Mouse (Mus musculus): ENCODE data around the gene Skp2. TPM values are rescaled to one million over a fixed set of nuclear protein-coding genes. Genes with fewer than 3 reads are reported as not detected.
A peak's percentile ranks its signal among the peaks of the same experiment; 100 is the strongest.
"Not testable (repeated sequence)": the region's sequence is repeated elsewhere in the genome, so short reads cannot be mapped to it uniquely, and the experiment has no call there.

Skp2 gene
- 15.3 and 18.5 TPM in 2 replicates for polyA plus RNA-seq (2015; fragmentation: Nextera tagmentation; extraction: Ambion mirVana)

GRCm38 (mm10) chr15:9155325-9155724 lies at the start of gene Skp2:
Skp2 (minus strand) TSS chr15:9155425.
- no peak for ATAC-seq
- Histone ChIP-seq H3K27ac (ENCODE audit: low read length) (no peak within 1 kb of the TSS), H3K9me3 (replicated peaks; ENCODE audit: control insufficient read depth, low read length, poor library complexity, severe bottlenecking) (no peaks in the 10 kb centered on the region), H3K4me3 (ENCODE audit: low read depth, low read length) (no peak within 1 kb of the TSS), H3K9ac (ENCODE audit: low read depth, low read length) (no peak within 1 kb of the TSS), H3K36me3 (ENCODE audit: control insufficient read depth, insufficient read depth, low read length) (peaks cover 20% of the 10 kb centered on the region), H3K4me2 (ENCODE audit: low read length) (no peak within 1 kb of the TSS), H3K27me3 (ENCODE audit: control insufficient read depth, insufficient read depth, low read depth, low read length) (no peaks in the 10 kb centered on the region), H3K4me1 (ENCODE audit: control insufficient read depth, insufficient read depth, low read length) (no peaks in the 10 kb centered on the region)

GRCm38 (mm10) chr15:9198421-9198820 lies 43.2 kb upstream of the Skp2 start:
- 73% methylated on average over 6 of the region's 6 CpGs for WGBS
- Histone ChIP-seq H3K36me3 (ENCODE audit: control insufficient read depth, insufficient read depth, low read length) (peaks cover 6% of the 10 kb centered on the region; the same call in 1 of the 2 replicates), H3K9me3 (replicated peaks; ENCODE audit: control insufficient read depth, low read length, poor library complexity, severe bottlenecking) (no peaks in the 10 kb centered on the region), H3K4me3 (ENCODE audit: low read depth, low read length) (no peak overlapping the region), H3K4me1 (ENCODE audit: control insufficient read depth, insufficient read depth, low read length) (no peaks in the 10 kb centered on the region), H3K27ac (ENCODE audit: low read length) (no peak overlapping the region), H3K27me3 (ENCODE audit: control insufficient read depth, insufficient read depth, low read depth, low read length) (no peaks in the 10 kb centered on the region), H3K9ac (ENCODE audit: low read depth, low read length) (no peak overlapping the region), H3K4me2 (ENCODE audit: low read length) (no peak overlapping the region)
- no peak for ATAC-seq

- not testable (repeated sequence) for ATAC-seq; H3K27me3 ChIP-seq (ENCODE audit: control insufficient read depth, insufficient read depth, low read depth, low read length); H3K27ac ChIP-seq (ENCODE audit: low read length); H3K9ac ChIP-seq (ENCODE audit: low read depth, low read length); H3K4me3 ChIP-seq (ENCODE audit: low read depth, low read length); H3K9me3 ChIP-seq (replicated peaks; ENCODE audit: control insufficient read depth, low read length, poor library complexity, severe bottlenecking); H3K4me2 ChIP-seq (ENCODE audit: low read length); H3K4me1 ChIP-seq (ENCODE audit: control insufficient read depth, insufficient read depth, low read length)
- H3K36me3 ChIP-seq (ENCODE audit: control insufficient read depth, insufficient read depth, low read length) = peaks cover 19% of the 10 kb centered on the region
These were observed 37.5 kb upstream of the Skp2 start for GRCm38 (mm10) chr15:9192685-9193084.

GRCm38 (mm10) chr15:9189796-9190195 lies 34.6 kb upstream of the Skp2 start:
- Histone ChIP-seq H3K27me3 (ENCODE audit: control insufficient read depth, insufficient read depth, low read depth, low read length) (no peaks in the 10 kb centered on the region), H3K4me3 (ENCODE audit: low read depth, low read length) (no peak overlapping the region), H3K4me2 (ENCODE audit: low read length) (no peak overlapping the region), H3K36me3 (ENCODE audit: control insufficient read depth, insufficient read depth, low read length) (peaks cover 23% of the 10 kb centered on the region), H3K27ac (ENCODE audit: low read length) (no peak overlapping the region), H3K4me1 (ENCODE audit: control insufficient read depth, insufficient read depth, low read length) (no peaks in the 10 kb centered on the region), H3K9me3 (replicated peaks; ENCODE audit: control insufficient read depth, low read length, poor library complexity, severe bottlenecking) (no peaks in the 10 kb centered on the region), H3K9ac (ENCODE audit: low read depth, low read length) (no peak overlapping the region)
- 98% methylated on average over 2 of the region's 2 CpGs for WGBS
- no peak for ATAC-seq

- H3K4me3 ChIP-seq (ENCODE audit: low read depth, low read length) = no peak overlapping the region
- H3K27ac ChIP-seq (ENCODE audit: low read length) = no peak overlapping the region
- H3K27me3 ChIP-seq (ENCODE audit: control insufficient read depth, insufficient read depth, low read depth, low read length) = no peaks in the 10 kb centered on the region
- H3K4me1 ChIP-seq (ENCODE audit: control insufficient read depth, insufficient read depth, low read length) = no peaks in the 10 kb centered on the region
- no peak overlapping the region for H3K9ac ChIP-seq (ENCODE audit: low read depth, low read length)
- no peak overlapping the region for H3K4me2 ChIP-seq (ENCODE audit: low read length)
- ATAC-seq = no peak
- 95% methylated on average over 5 of the region's 5 CpGs for WGBS
- H3K36me3 ChIP-seq (ENCODE audit: control insufficient read depth, insufficient read depth, low read length) = peaks cover 21% of the 10 kb centered on the region
- no peaks in the 10 kb centered on the region for H3K9me3 ChIP-seq (replicated peaks; ENCODE audit: control insufficient read depth, low read length, poor library complexity, severe bottlenecking)
These were observed 28.8 kb upstream of the Skp2 start for GRCm38 (mm10) chr15:9183995-9184394.

- WGBS = 90% methylated on average over 3 of the region's 3 CpGs
- H3K9ac ChIP-seq (ENCODE audit: low read depth, low read length) = no peak overlapping the region
- H3K9me3 ChIP-seq (replicated peaks; ENCODE audit: control insufficient read depth, low read length, poor library complexity, severe bottlenecking) = no peaks in the 10 kb centered on the region
- H3K4me1 ChIP-seq (ENCODE audit: control insufficient read depth, insufficient read depth, low read length) = no peaks in the 10 kb centered on the region
- H3K27me3 ChIP-seq (ENCODE audit: control insufficient read depth, insufficient read depth, low read depth, low read length) = no peaks in the 10 kb centered on the region
- peaks cover 19% of the 10 kb centered on the region for H3K36me3 ChIP-seq (ENCODE audit: control insufficient read depth, insufficient read depth, low read length)
- H3K27ac ChIP-seq (ENCODE audit: low read length) = no peak overlapping the region
- H3K4me3 ChIP-seq (ENCODE audit: low read depth, low read length) = no peak overlapping the region
- ATAC-seq = no peak
- no peak overlapping the region for H3K4me2 ChIP-seq (ENCODE audit: low read length)
These were observed 21.8 kb upstream of the Skp2 start for GRCm38 (mm10) chr15:9177038-9177437.

- Histone ChIP-seq H3K27me3 (ENCODE audit: control insufficient read depth, insufficient read depth, low read depth, low read length) (no peaks in the 10 kb centered on the region), H3K9me3 (replicated peaks; ENCODE audit: control insufficient read depth, low read length, poor library complexity, severe bottlenecking) (no peaks in the 10 kb centered on the region), H3K4me2 (ENCODE audit: low read length) (no peak overlapping the region), H3K36me3 (ENCODE audit: control insufficient read depth, insufficient read depth, low read length) (peaks cover 29% of the 10 kb centered on the region), H3K27ac (ENCODE audit: low read length) (no peak overlapping the region), H3K9ac (ENCODE audit: low read depth, low read length) (no peak overlapping the region), H3K4me1 (ENCODE audit: control insufficient read depth, insufficient read depth, low read length) (0 out of 2 replicates have a peak, but pooled peaks cover 3% of the 10 kb centered on the region), H3K4me3 (ENCODE audit: low read depth, low read length) (no peak overlapping the region)
- ATAC-seq = no peak
- WGBS = 24% methylated on average over 6 of the region's 6 CpGs
These were observed 8.9 kb upstream of the Skp2 start for GRCm38 (mm10) chr15:9164125-9164524.

GRCm38 (mm10) chr15:9162557-9163070 lies 7.4 kb upstream of the Skp2 start:
- no peak overlapping the region for H3K9ac ChIP-seq (ENCODE audit: low read depth, low read length)
- no peaks in the 10 kb centered on the region for H3K27me3 ChIP-seq (ENCODE audit: control insufficient read depth, insufficient read depth, low read depth, low read length)
- H3K4me3 ChIP-seq (ENCODE audit: low read depth, low read length) = no peak overlapping the region
- ATAC-seq = no peak
- 49% methylated on average over 4 of the region's 4 CpGs for WGBS
- H3K27ac ChIP-seq (ENCODE audit: low read length) = no peak overlapping the region
- peaks cover 21% of the 10 kb centered on the region for H3K36me3 ChIP-seq (ENCODE audit: control insufficient read depth, insufficient read depth, low read length)
- no peak overlapping the region for H3K4me2 ChIP-seq (ENCODE audit: low read length)
- H3K9me3 ChIP-seq (replicated peaks; ENCODE audit: control insufficient read depth, low read length, poor library complexity, severe bottlenecking) = no peaks in the 10 kb centered on the region
- H3K4me1 ChIP-seq (ENCODE audit: control insufficient read depth, insufficient read depth, low read length) = 0 out of 2 replicates have a peak, but pooled peaks cover 3% of the 10 kb centered on the region

GRCm38 (mm10) chr15:9140684-9141171 lies 14.5 kb downstream of the Skp2 start:
- Histone ChIP-seq H3K9ac (ENCODE audit: low read depth, low read length) (peak overlapping the region; percentile 85), H3K36me3 (ENCODE audit: control insufficient read depth, insufficient read depth, low read length) (peaks cover 8% of the 10 kb centered on the region), H3K4me2 (ENCODE audit: low read length) (peak overlapping the region; percentile 92), H3K27ac (ENCODE audit: low read length) (peak overlapping the region; percentile 90), H3K9me3 (replicated peaks; ENCODE audit: control insufficient read depth, low read length, poor library complexity, severe bottlenecking) (no peaks in the 10 kb centered on the region), H3K4me3 (ENCODE audit: low read depth, low read length) (peak overlapping the region; percentile 88), H3K27me3 (ENCODE audit: control insufficient read depth, insufficient read depth, low read depth, low read length) (no peaks in the 10 kb centered on the region), H3K4me1 (ENCODE audit: control insufficient read depth, insufficient read depth, low read length) (peaks cover 15% of the 10 kb centered on the region)
- ATAC-seq = peak; percentile 92
- under 1% methylated on average over 37 of the region's 37 CpGs for WGBS

Measured in midbrain, embryonic 16.5 days (tissue).